Mouse (Mus musculus) midbrain, embryonic 13.5 days (tissue): ENCODE data around the gene Cnnm3. TPM values are rescaled to one million over a fixed set of nuclear protein-coding genes. Genes with fewer than 3 reads are reported as not detected.

Experiments
- ATAC-seq: fragments of 200-750 bp; cut with Nextera tagmentation; 2 replicates; pipeline ENCODE4 v1.8.0; 2017; ENCODE audit warnings: mild to moderate bottlenecking, moderate TSS enrichment, moderate library complexity
- H3K27ac ChIP-seq: fragments of 300-500 bp; sonication (generic); 2 replicates; pipeline ENCODE4 v1.5.1; 2015; ENCODE audit warnings: inconsistent platforms, mild to moderate bottlenecking, moderate library complexity
- H3K27me3 ChIP-seq: fragments of 300-500 bp; sonication (generic); 2 replicates; pipeline ENCODE4 v1.6.1; 2015; ENCODE audit warnings: mild to moderate bottlenecking, inconsistent platforms
- H3K36me3 ChIP-seq: fragments of 300-500 bp; sonication (generic); 2 replicates; pipeline ENCODE4 v1.6.1; 2015; ENCODE audit warnings: mild to moderate bottlenecking, inconsistent platforms
- H3K4me1 ChIP-seq: fragments of 300-500 bp; sonication (generic); replicated peaks from 2 replicates; pipeline ENCODE4 v1.6.1; 2015; ENCODE audit warnings: inconsistent platforms
- H3K4me2 ChIP-seq: fragments of 300-500 bp; sonication (generic); replicated peaks from 2 replicates; pipeline ENCODE4 v1.6.1; 2015; ENCODE audit warnings: moderate library complexity, mild to moderate bottlenecking, inconsistent platforms
- H3K4me3 ChIP-seq: fragments of 300-500 bp; sonication (generic); replicated peaks from 2 replicates; pipeline ENCODE4 v1.5.1; 2015; ENCODE audit warnings: mild to moderate bottlenecking, inconsistent platforms
- H3K9ac ChIP-seq: fragments of 300-500 bp; sonication (generic); replicated peaks from 2 replicates; pipeline ENCODE4 v1.6.1; 2015; ENCODE audit warnings: mild to moderate bottlenecking, inconsistent platforms
- H3K9me3 ChIP-seq: fragments of 300-500 bp; sonication (generic); 2 replicates; pipeline ENCODE4 v1.6.1; 2016; ENCODE audit warnings: mild to moderate bottlenecking, inconsistent platforms
- WGBS: fragments of 180-500 bp; shearing (Covaris S2); methylation state at CpG from one replicate; pipeline ENCODE4 v1.1.7; 2015; 5-methylcytosine and 5-hydroxymethylcytosine counted together
- polyA plus RNA-seq: library from polyadenylated mRNA; unstranded; fragments of >200 nt; fragmentation: Nextera tagmentation; extraction: Ambion mirVana; gene quantifications from 2 replicates; pipeline ENCODE4 v1.2.1, GENCODE M21; 2015

Gene Cnnm3
- polyA plus RNA-seq, 1 experiment from 2014 or later = 4.8 TPM

DNA sequence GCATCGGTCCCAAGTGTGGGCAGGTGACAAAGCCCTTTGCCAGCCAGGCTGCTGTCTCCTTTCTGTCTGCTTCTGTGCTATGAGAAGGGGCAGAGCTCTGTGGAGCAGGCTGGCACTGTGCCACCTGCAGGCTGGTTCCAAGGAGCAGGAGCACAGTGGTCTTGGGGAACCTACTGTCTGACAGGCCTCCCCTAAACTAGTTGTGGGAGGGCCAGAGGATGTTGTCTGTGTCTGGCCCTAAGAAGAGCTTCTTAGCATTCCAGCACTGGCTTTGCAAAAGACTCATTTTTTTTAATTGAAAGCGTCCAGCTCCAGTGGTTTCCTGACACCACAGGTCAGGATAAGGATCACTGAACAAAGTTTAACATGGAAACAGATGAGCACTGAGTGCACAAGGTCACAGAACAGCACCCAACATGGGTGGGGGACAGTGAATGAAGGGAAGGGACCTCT lies 33.3 kb upstream of the Cnnm3 start:
- no peak for ATAC-seq
- Histone ChIP-seq H3K4me1 (peaks cover 38% of the 10 kb centered on the region), H3K27ac (no peak overlapping the region), H3K9ac (no peak overlapping the region), H3K9me3 (no peaks in the 10 kb centered on the region), H3K4me3 (no peak overlapping the region), H3K36me3 (no peaks in the 10 kb centered on the region), H3K27me3 (no peaks in the 10 kb centered on the region), H3K4me2 (no peak overlapping the region)
- WGBS = 44% methylated on average over 2 of the region's 2 CpGs

DNA sequence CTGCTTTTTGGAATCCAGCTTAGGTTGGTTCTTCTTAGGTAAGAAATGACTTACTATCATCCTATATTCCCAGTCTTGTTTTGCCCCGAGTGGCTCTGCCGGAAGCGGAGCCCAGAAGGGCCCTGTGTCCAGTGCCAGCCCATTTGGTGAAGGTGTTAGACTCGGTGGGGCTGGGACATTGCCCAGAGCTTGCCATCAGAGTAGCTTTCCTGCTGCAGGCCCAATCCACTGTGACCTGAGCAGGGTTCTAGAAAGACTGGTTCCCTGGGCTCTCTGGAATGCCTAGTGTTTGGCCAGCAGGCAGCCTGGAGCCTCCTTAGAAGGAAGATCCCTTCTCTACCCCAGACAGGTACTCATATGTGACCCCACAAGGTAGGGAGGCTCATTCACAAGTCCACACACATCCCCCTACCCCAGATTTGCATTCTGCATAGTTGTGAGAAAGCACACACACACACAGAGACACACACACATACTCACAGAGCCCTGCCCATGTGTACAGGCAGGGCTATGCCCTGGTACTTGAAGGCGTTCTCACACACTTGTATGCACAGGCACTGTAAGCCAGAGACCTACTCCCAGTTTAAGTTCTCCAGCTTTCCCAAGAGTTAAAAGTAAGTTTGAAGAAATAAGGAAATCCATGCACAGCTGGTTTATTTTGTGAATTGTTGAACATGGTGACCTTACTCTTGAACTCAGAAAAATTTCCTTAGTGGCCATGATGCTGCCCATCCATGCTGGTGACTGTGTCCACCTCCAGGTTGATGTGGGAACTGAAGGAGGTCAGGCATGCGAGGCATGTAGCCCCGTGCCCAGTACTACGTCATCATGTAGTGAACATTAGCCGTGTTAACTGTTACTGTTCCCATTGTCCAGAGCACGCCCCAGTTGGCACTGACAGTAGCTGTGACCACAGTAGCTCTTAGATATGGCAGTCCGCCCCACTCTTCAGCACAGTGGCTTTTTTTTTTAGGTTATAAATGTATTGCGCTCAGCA lies 31.5 kb upstream of the Cnnm3 start:
- Histone ChIP-seq H3K4me2 (no peak overlapping the region), H3K4me3 (no peak overlapping the region), H3K36me3 (no peaks in the 10 kb centered on the region), H3K4me1 (peaks cover 20% of the 10 kb centered on the region), H3K9me3 (no peaks in the 10 kb centered on the region), H3K9ac (no peak overlapping the region), H3K27me3 (no peaks in the 10 kb centered on the region), H3K27ac (no peak overlapping the region)
- WGBS = 92% methylated on average over 12 of the region's 12 CpGs
- ATAC-seq = no peak

DNA sequence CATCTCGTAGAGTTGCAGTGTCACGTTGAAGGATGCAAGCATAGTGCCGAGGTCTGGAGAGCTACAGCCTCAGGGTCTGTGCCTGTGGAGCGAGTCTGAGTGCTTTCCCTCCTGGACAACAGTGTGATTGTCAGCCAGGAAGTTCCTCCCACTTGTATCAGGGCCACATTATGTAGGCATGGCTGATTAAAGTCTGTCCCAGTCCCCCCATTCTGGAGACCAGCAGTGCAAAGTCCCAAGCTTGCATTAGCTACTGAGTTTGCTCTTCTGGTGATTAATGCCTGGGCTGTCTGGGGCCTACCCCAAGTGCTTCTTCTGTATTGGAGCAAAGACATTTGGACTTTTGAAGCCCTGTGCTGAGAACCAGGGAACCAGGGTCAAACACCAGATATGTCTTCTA lies 27.8 kb upstream of the Cnnm3 start:
- H3K9me3 ChIP-seq = no peaks in the 10 kb centered on the region
- ATAC-seq = no peak
- H3K4me1 ChIP-seq = no peaks in the 10 kb centered on the region
- no peak overlapping the region for H3K4me2 ChIP-seq
- no peak overlapping the region for H3K4me3 ChIP-seq
- H3K36me3 ChIP-seq = no peaks in the 10 kb centered on the region
- H3K9ac ChIP-seq = no peak overlapping the region
- H3K27ac ChIP-seq = no peak overlapping the region
- WGBS = 73% methylated on average over 4 of the region's 4 CpGs
- no peaks in the 10 kb centered on the region for H3K27me3 ChIP-seq

DNA sequence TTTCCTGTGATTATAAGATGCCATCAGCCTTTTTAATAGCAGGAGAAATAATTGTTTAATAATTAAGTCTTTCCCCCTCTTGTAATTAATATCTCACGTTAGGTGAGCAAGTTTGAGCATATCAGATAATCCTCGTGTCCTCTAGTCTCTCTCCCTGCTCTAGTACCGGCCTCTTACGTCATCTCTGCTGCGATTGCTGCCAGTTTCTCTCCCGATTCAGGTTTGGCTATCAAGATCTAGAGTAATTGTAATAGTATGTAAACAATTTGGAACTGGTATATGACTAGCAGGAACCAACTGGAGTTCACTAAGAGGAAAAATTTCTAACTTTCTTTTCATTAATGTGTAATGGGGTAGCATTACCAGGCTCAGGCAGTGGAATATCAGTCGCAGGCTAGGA lies 26.6 kb upstream of the Cnnm3 start:
- H3K9me3 ChIP-seq = no peaks in the 10 kb centered on the region
- no peak overlapping the region for H3K4me3 ChIP-seq
- no peak overlapping the region for H3K27ac ChIP-seq
- ATAC-seq = no peak
- H3K4me1 ChIP-seq = 0 out of 2 replicates have a peak, but pooled peaks cover 3% of the 10 kb centered on the region
- no peak overlapping the region for H3K9ac ChIP-seq
- H3K4me2 ChIP-seq = no peak overlapping the region
- no peaks in the 10 kb centered on the region for H3K36me3 ChIP-seq
- H3K27me3 ChIP-seq = no peaks in the 10 kb centered on the region
- WGBS = 88% methylated on average over 7 of the region's 7 CpGs

DNA sequence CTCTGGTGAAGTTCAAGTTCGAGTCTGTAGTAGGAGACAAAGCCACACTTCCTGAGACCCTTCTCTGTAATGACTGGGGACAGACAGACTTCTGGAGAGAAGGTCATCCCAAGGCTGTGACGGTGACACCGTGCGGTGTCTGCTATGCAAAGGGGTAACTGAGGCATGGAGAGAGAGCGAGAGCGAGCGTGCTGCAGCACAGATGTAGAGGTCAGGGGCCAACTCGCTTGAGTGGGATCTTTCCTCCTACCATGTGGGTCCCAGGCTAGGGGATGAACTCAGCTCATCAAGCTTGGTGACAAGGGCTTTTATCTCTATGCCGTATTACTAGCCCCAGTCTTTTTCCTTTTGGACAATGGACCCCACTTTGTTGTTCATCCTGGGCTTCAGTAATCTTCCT lies 24.6 kb upstream of the Cnnm3 start:
- H3K27ac ChIP-seq = no peak overlapping the region
- H3K9ac ChIP-seq = no peak overlapping the region
- H3K9me3 ChIP-seq = no peaks in the 10 kb centered on the region
- H3K4me1 ChIP-seq = 0 out of 2 replicates have a peak, but pooled peaks cover 3% of the 10 kb centered on the region
- no peak overlapping the region for H3K4me2 ChIP-seq
- H3K4me3 ChIP-seq = no peak overlapping the region
- no peak for ATAC-seq
- WGBS = 50% methylated on average over 9 of the region's 9 CpGs
- H3K36me3 ChIP-seq = no peaks in the 10 kb centered on the region
- no peaks in the 10 kb centered on the region for H3K27me3 ChIP-seq

DNA sequence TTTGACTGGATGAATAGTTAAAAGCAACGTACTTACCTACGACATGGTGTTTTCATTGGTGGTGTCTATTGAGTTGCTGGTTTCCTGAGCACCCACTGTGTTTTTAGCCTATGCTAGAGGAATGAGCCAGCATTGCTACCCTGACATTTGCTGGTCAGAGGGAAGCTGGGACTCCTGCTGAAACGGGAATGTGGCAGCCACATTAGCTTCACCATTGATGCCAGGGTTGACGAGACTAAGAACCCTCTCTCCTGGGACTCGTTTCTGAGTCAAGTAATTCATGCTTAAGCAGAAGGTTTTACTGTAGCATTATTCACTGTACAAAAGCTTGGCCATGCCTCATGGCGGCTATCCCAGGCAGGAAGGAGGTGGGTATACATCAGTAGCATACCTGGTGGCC lies 22.0 kb upstream of the Cnnm3 start:
- no peak overlapping the region for H3K4me3 ChIP-seq
- H3K27me3 ChIP-seq = no peaks in the 10 kb centered on the region
- H3K4me2 ChIP-seq = no peak overlapping the region
- ATAC-seq = no peak
- 69% methylated on average over 6 of the region's 6 CpGs for WGBS
- peaks cover 8% of the 10 kb centered on the region; the same call in 1 of the 2 replicates for H3K4me1 ChIP-seq
- H3K9ac ChIP-seq = no peak overlapping the region
- no peaks in the 10 kb centered on the region for H3K9me3 ChIP-seq
- H3K36me3 ChIP-seq = no peaks in the 10 kb centered on the region
- H3K27ac ChIP-seq = no peak overlapping the region

DNA sequence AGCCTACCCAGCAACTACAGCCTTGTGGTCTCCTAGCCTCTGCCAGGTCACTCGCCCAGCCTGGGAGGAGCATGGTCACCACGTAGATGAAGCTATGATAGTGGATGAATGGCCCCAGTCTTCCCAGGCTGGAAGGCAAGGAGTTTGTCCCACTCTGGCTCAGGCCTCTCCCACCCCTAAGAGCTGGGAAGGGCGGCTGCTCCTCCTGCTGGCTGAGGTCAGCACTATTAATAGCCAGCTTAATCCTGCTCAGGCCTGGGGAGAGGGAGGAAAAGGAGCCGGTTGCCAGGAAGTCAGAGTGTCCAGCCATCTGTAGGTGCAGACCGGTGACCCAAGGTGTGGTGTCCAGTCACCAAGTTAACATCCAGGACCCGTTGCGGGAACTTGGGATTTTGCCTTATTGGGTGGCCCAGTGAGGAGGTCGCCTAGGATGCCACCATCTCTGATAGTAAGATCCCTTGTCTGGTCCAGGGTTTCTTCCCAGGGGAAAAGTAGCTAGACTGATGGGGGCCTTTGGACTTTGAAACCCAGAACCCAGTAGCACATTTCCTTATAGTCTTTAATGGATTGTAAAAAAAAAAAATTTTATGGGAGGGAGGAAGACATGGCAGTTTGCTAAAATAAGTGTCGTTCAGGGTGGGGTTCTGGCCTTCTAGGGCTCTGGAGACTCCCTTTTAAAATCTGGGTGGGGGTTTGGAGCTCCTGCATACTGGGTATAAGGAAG lies 19.1 kb upstream of the Cnnm3 start:
- no peaks in the 10 kb centered on the region for H3K9me3 ChIP-seq
- H3K9ac ChIP-seq = no peak overlapping the region
- H3K36me3 ChIP-seq = no peaks in the 10 kb centered on the region
- H3K4me2 ChIP-seq = no peak overlapping the region
- H3K27ac ChIP-seq = no peak overlapping the region
- H3K4me3 ChIP-seq = no peak overlapping the region
- peaks cover 8% of the 10 kb centered on the region; the same call in 1 of the 2 replicates for H3K4me1 ChIP-seq
- WGBS = 42% methylated on average over 9 of the region's 9 CpGs
- H3K27me3 ChIP-seq = no peaks in the 10 kb centered on the region
- 0 out of 2 replicates have a peak, but pooled peaks have one; percentile 50 for ATAC-seq

DNA sequence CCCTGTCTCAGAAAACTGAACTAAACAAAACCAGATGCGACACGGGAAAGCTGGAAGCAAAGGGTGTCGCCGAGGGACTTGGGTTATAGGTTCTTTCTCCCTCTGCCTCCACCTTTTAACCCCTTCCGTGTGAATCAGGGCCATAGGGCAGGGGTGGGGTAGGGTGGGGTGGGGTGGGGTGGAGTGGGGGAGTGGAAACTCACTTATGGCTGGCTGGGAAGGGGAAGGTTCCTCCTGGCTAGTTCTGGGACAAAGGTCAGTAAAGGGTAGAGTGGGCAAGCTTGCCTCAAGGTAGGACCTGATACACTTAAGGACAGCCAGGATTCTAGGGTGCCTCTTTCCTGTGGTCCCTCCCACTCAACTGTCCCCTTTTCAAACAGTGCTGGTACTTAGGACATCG lies 18.4 kb upstream of the Cnnm3 start:
- 87% methylated on average over 6 of the region's 6 CpGs for WGBS
- Histone ChIP-seq H3K4me3 (no peak overlapping the region), H3K4me2 (no peak overlapping the region), H3K9me3 (no peaks in the 10 kb centered on the region), H3K27me3 (no peaks in the 10 kb centered on the region), H3K36me3 (peaks cover 3% of the 10 kb centered on the region; the same call in 1 of the 2 replicates), H3K9ac (no peak overlapping the region), H3K4me1 (peaks cover 8% of the 10 kb centered on the region; the same call in 1 of the 2 replicates), H3K27ac (no peak overlapping the region)
- no peak for ATAC-seq

DNA sequence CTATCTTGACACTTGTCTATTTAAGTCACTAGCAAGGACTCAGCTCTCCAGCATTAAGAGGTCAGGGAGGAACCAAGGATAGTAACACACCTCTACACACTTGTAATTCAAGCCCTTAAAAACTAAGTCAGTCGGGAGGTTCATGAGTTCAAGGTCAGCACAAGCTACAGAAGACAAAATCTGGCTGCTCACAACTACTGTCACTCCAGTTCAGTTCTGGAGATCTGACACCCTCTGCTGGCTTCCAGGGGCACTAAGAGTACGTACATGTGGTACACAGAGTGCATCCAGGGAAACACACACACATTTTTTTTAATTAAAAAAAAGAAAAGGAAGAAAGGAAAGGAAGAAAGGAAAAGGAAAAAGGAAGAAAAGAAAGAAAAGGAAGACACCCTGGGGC lies 14.9 kb upstream of the Cnnm3 start:
- H3K36me3 ChIP-seq = peaks cover 15% of the 10 kb centered on the region; the same call in 1 of the 2 replicates
- no peak overlapping the region for H3K27ac ChIP-seq
- H3K4me2 ChIP-seq = no peak overlapping the region
- 68% methylated on average over 2 of the region's 2 CpGs for WGBS
- no peaks in the 10 kb centered on the region for H3K27me3 ChIP-seq
- no peak overlapping the region for H3K9ac ChIP-seq
- no peak overlapping the region for H3K4me3 ChIP-seq
- H3K4me1 ChIP-seq = peaks cover 5% of the 10 kb centered on the region; the same call in 1 of the 2 replicates
- ATAC-seq = no peak
- H3K9me3 ChIP-seq = no peaks in the 10 kb centered on the region

DNA sequence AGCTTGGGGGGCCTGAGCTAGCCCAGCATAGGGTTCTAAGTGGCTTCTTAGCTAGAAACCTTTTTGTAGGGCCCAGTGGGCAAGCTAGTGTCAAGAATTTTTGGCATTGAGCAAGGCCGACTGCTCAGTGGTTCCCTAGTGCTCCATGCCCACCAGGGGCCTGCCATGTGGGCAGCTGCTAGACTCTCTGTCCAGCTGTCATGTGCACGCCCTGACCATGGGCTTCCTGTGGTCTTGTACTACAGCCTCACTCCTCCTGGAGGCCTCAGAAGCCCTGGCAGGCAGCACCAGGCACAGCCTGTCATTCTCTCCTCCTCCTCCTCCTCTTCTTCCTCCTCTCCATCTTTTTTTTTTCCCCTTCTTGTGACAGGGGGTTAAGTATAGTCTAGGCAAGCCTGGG lies 14.4 kb upstream of the Cnnm3 start:
- no peak for ATAC-seq
- no peaks in the 10 kb centered on the region for H3K9me3 ChIP-seq
- H3K27me3 ChIP-seq = no peaks in the 10 kb centered on the region
- H3K27ac ChIP-seq = no peak overlapping the region
- peaks cover 15% of the 10 kb centered on the region; the same call in 1 of the 2 replicates for H3K36me3 ChIP-seq
- 61% methylated on average over 2 of the region's 2 CpGs for WGBS
- H3K4me1 ChIP-seq = peaks cover 3% of the 10 kb centered on the region; the same call in 1 of the 2 replicates
- no peak overlapping the region for H3K4me3 ChIP-seq
- H3K4me2 ChIP-seq = no peak overlapping the region
- H3K9ac ChIP-seq = no peak overlapping the region

DNA sequence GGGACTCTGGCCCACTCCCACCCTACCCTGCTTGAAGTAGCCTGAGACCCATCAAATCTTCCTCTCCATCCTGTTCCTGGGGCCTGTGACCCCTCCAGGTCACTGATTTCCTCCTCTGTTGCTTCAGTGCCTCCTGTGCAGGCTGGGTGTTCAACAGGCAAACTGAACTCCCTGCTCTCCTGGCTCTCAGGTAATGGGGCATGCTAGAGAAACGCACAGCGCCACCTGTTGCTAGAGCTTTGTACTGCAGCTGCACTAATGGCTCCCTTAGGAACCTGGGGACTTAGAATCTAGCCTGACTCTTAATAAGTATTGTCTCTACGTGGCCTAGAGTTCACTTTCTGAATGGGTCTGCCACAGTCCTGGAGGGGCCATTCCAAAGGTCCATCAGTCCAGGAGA lies 10.4 kb upstream of the Cnnm3 start:
- WGBS = 5% methylated on average over 3 of the region's 3 CpGs
- H3K4me2 ChIP-seq = no peak overlapping the region
- H3K27ac ChIP-seq = no peak overlapping the region
- no peaks in the 10 kb centered on the region for H3K27me3 ChIP-seq
- no peaks in the 10 kb centered on the region for H3K9me3 ChIP-seq
- peaks cover 17% of the 10 kb centered on the region for H3K36me3 ChIP-seq
- ATAC-seq = 0 out of 2 replicates have a peak, but pooled peaks have one; percentile 44
- H3K9ac ChIP-seq = no peak overlapping the region
- no peak overlapping the region for H3K4me3 ChIP-seq
- no peaks in the 10 kb centered on the region for H3K4me1 ChIP-seq

DNA sequence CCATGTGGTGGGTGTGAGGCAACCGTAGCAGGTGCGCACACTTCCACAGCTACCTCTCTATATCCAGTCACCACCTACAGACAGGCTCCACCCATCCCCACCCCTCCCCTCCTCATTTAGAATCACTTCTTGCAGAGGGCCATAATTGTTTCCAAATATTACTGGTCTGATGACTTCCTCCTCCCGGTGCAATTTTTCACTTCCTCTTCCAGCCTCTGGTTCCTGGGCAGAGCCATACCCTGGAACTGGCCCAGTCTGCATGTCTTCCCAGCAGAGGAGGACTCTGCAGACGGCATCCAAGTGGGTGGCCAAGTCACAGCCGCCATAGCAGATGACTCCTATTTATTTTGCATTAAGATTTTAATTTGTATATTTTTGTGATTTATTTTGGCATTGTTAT lies 3.4 kb upstream of the Cnnm3 start:
- no peak overlapping the region for H3K27ac ChIP-seq
- H3K4me2 ChIP-seq = no peak overlapping the region
- no peaks in the 10 kb centered on the region for H3K27me3 ChIP-seq
- 92% methylated on average over 5 of the region's 5 CpGs for WGBS
- no peak for ATAC-seq
- H3K4me1 ChIP-seq = peaks cover 6% of the 10 kb centered on the region
- H3K9ac ChIP-seq = no peak overlapping the region
- H3K9me3 ChIP-seq = no peaks in the 10 kb centered on the region
- no peak overlapping the region for H3K4me3 ChIP-seq
- H3K36me3 ChIP-seq = peaks cover 15% of the 10 kb centered on the region
